Mouse (Mus musculus): ENCODE measurements around the gene Ints5. TPM values are rescaled to one million over a fixed set of nuclear protein-coding genes. Genes with fewer than 3 reads are reported as not detected.

Gene Ints5
- polyA plus RNA-seq, 1 experiment from 2014 or later: 44.5 TPM

DNA sequence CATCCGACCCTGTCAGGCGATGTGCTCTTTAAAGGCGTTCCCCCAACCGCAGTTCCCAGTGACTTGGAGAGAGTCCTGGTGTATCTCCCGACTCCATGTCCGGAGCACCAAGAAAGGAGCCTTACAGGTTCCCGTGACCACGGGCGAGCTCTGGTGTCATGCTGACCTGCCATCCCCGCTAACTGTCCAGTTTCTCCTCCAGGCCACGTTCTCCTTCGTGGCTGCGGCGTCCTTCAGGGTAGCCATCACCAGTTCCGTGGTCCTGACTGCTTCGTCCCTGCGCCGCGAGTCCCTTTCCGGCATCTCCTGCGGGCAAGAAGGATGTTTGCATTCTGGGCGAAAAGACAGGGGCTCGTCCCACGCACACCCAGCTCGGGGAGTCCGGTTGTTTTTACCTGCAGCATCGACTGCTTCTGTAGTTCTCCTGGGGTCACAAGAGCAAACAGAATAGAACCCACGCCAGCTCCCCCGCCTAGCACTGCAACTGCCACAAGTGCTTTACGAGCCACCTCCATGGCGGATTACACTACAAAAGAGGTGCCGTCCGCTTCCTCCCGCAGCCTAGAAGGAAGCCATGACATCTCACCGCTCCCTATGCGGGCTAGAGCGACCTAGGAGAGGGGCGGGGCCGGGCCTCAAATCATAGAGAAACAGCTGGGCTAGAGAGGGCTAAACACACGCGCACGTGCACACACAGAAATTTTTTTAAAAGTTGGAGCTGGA lies 12.3 kb upstream of the Ints5 start, which contains the start of gene Uqcc3:
Uqcc3 (minus strand) TSS at position 613 of the 723 bp plus-strand sequence.
- Histone ChIP-seq H3K9me3 (ENCODE audit: control insufficient read depth, low read length) (no peaks in the 10 kb centered on the region), H3K4me1 (replicated peaks; ENCODE audit: control insufficient read depth, insufficient read depth, low read length) (peaks cover 3% of the 10 kb centered on the region), H3K4me2 (ENCODE audit: low read length) (peak within 1 kb of the TSS; percentile 79), H3K27ac (ENCODE audit: low read depth) (peak within 1 kb of the TSS; percentile 81), H3K36me3 (ENCODE audit: control insufficient read depth, insufficient read depth, low read length) (peaks cover 27% of the 10 kb centered on the region), H3K4me3 (ENCODE audit: low read depth, low read length) (peak within 1 kb of the TSS; percentile 82), H3K27me3 (replicated peaks; ENCODE audit: control insufficient read depth, insufficient read depth, low read length) (no peaks in the 10 kb centered on the region), H3K9ac (ENCODE audit: low read length) (peak within 1 kb of the TSS; percentile 92)
- ATAC-seq (replicated peaks; ENCODE audit: low FRiP score, low TSS enrichment, low read depth) (peak; percentile 95), DNase-seq (ENCODE audit: low spot score) (peak; percentile 88)
- WGBS: under 1% methylated on average over 42 of the region's 42 CpGs

- no peak overlapping the region for H3K27ac ChIP-seq (ENCODE audit: low read depth)
- H3K9me3 ChIP-seq (ENCODE audit: control insufficient read depth, low read length): no peaks in the 10 kb centered on the region
Measured at GRCm38 (mm10) chr19:8881034-8881392, 11.8 kb upstream of the Ints5 start.

GRCm38 (mm10) chr19:8883616-8884015 lies 9.2 kb upstream of the Ints5 start, which contains the start of the genes Lbhd1 and Gm49403:
Gene Lbhd1 (plus strand): TSS chr19:8883732.
Gene Gm49403 (plus strand): TSS chr19:8883930.
- 81% methylated on average over 3 of the region's 3 CpGs for WGBS
- Histone ChIP-seq H3K9ac (ENCODE audit: low read length) (no peak within 1 kb of the TSS), H3K9me3 (ENCODE audit: control insufficient read depth, low read length) (no peaks in the 10 kb centered on the region), H3K27ac (ENCODE audit: low read depth) (no peak within 1 kb of the TSS), H3K36me3 (ENCODE audit: control insufficient read depth, insufficient read depth, low read length) (peaks cover under 1% of the 10 kb centered on the region; the same call in 1 of the 2 replicates), H3K4me2 (ENCODE audit: low read length) (no peak within 1 kb of the TSS), H3K27me3 (replicated peaks; ENCODE audit: control insufficient read depth, insufficient read depth, low read length) (no peaks in the 10 kb centered on the region), H3K4me3 (ENCODE audit: low read depth, low read length) (no peak within 1 kb of the TSS), H3K4me1 (replicated peaks; ENCODE audit: control insufficient read depth, insufficient read depth, low read length) (peaks cover 13% of the 10 kb centered on the region)
- no peak for DNase-seq (ENCODE audit: low spot score)
- no peak for ATAC-seq (replicated peaks; ENCODE audit: low FRiP score, low TSS enrichment, low read depth)

More at GRCm38 (mm10) chr19:8881034-8881392, 11.8 kb upstream of the Ints5 start:
- peaks cover 22% of the 10 kb centered on the region for H3K36me3 ChIP-seq (ENCODE audit: control insufficient read depth, insufficient read depth, low read length)
- WGBS: 14% methylated on average over 3 of the region's 3 CpGs
- ATAC-seq (replicated peaks; ENCODE audit: low FRiP score, low TSS enrichment, low read depth) (peak; percentile 12; the same call in 1 of the 2 replicates), DNase-seq (ENCODE audit: low spot score) (no peak)
- no peaks in the 10 kb centered on the region for H3K27me3 ChIP-seq (replicated peaks; ENCODE audit: control insufficient read depth, insufficient read depth, low read length)
- H3K4me2 ChIP-seq (ENCODE audit: low read length): peak overlapping the region; percentile 79
- H3K9ac ChIP-seq (ENCODE audit: low read length): peak overlapping the region; percentile 92
- H3K4me1 ChIP-seq (replicated peaks; ENCODE audit: control insufficient read depth, insufficient read depth, low read length): peaks cover 3% of the 10 kb centered on the region
- H3K4me3 ChIP-seq (ENCODE audit: low read depth, low read length): peak overlapping the region; percentile 82

GRCm38 (mm10) chr19:8886916-8887584 lies 5.8 kb upstream of the Ints5 start:
- no peak for ATAC-seq (replicated peaks; ENCODE audit: low FRiP score, low TSS enrichment, low read depth)
- H3K36me3 ChIP-seq (ENCODE audit: control insufficient read depth, insufficient read depth, low read length): peaks cover 15% of the 10 kb centered on the region
- H3K4me3 ChIP-seq (ENCODE audit: low read depth, low read length): peak overlapping the region; percentile 79; the same call in 1 of the 2 replicates
- DNase-seq (ENCODE audit: low spot score): no peak
- peak overlapping the region; percentile 85 for H3K4me2 ChIP-seq (ENCODE audit: low read length)
- H3K27me3 ChIP-seq (replicated peaks; ENCODE audit: control insufficient read depth, insufficient read depth, low read length): no peaks in the 10 kb centered on the region
- no peaks in the 10 kb centered on the region for H3K9me3 ChIP-seq (ENCODE audit: control insufficient read depth, low read length)
- WGBS: 43% methylated on average over 1 of the region's 1 CpGs
- H3K27ac ChIP-seq (ENCODE audit: low read depth): peak overlapping the region; percentile 88
- H3K4me1 ChIP-seq (replicated peaks; ENCODE audit: control insufficient read depth, insufficient read depth, low read length): peaks cover 13% of the 10 kb centered on the region
- H3K9ac ChIP-seq (ENCODE audit: low read length): peak overlapping the region; percentile 97

- peak overlapping the region; percentile 85 for H3K4me2 ChIP-seq (ENCODE audit: low read length)
- H3K9me3 ChIP-seq (ENCODE audit: control insufficient read depth, low read length): no peaks in the 10 kb centered on the region
- peak overlapping the region; percentile 79 for H3K4me3 ChIP-seq (ENCODE audit: low read depth, low read length)
- peak; percentile 55 for DNase-seq (ENCODE audit: low spot score)
- peak overlapping the region; percentile 97 for H3K9ac ChIP-seq (ENCODE audit: low read length)
- WGBS: 18% methylated on average over 19 of the region's 19 CpGs
- peaks cover 13% of the 10 kb centered on the region for H3K4me1 ChIP-seq (replicated peaks; ENCODE audit: control insufficient read depth, insufficient read depth, low read length)
- no peaks in the 10 kb centered on the region for H3K27me3 ChIP-seq (replicated peaks; ENCODE audit: control insufficient read depth, insufficient read depth, low read length)
- H3K27ac ChIP-seq (ENCODE audit: low read depth): peak overlapping the region; percentile 88
- peaks cover 15% of the 10 kb centered on the region for H3K36me3 ChIP-seq (ENCODE audit: control insufficient read depth, insufficient read depth, low read length)
- ATAC-seq (replicated peaks; ENCODE audit: low FRiP score, low TSS enrichment, low read depth): no peak
Measured at GRCm38 (mm10) chr19:8887585-8888463, 5.0 kb upstream of the Ints5 start.

- Histone ChIP-seq H3K36me3 (ENCODE audit: control insufficient read depth, insufficient read depth, low read length) (peaks cover 15% of the 10 kb centered on the region), H3K27ac (ENCODE audit: low read depth) (peak within 1 kb of the TSS; percentile 88), H3K27me3 (replicated peaks; ENCODE audit: control insufficient read depth, insufficient read depth, low read length) (no peaks in the 10 kb centered on the region), H3K4me2 (ENCODE audit: low read length) (peak within 1 kb of the TSS; percentile 85), H3K9ac (ENCODE audit: low read length) (peak within 1 kb of the TSS; percentile 97), H3K4me3 (ENCODE audit: low read depth, low read length) (peak within 1 kb of the TSS; percentile 79), H3K9me3 (ENCODE audit: control insufficient read depth, low read length) (no peaks in the 10 kb centered on the region), H3K4me1 (replicated peaks; ENCODE audit: control insufficient read depth, insufficient read depth, low read length) (peaks cover 13% of the 10 kb centered on the region)
- ATAC-seq (replicated peaks; ENCODE audit: low FRiP score, low TSS enrichment, low read depth): peak; percentile 93
- DNase-seq (ENCODE audit: low spot score): peak; percentile 97
- under 1% methylated on average over 58 of the region's 58 CpGs for WGBS
Measured at GRCm38 (mm10) chr19:8888511-8889385, 4.1 kb upstream of the Ints5 start, which contains the start of the genes 1810009A15Rik and Gm49416. Gene 1810009A15Rik (plus strand): TSS chr19:8888853. Gene Gm49416 (plus strand): TSS chr19:8888926.

- no peak for DNase-seq (ENCODE audit: low spot score)
- no peak overlapping the region for H3K4me3 ChIP-seq (ENCODE audit: low read depth, low read length)
- H3K36me3 ChIP-seq (ENCODE audit: control insufficient read depth, insufficient read depth, low read length): peaks cover 38% of the 10 kb centered on the region
- ATAC-seq (replicated peaks; ENCODE audit: low FRiP score, low TSS enrichment, low read depth): no peak
- no peak overlapping the region for H3K27ac ChIP-seq (ENCODE audit: low read depth)
- no peaks in the 10 kb centered on the region for H3K9me3 ChIP-seq (ENCODE audit: control insufficient read depth, low read length)
- H3K4me1 ChIP-seq (replicated peaks; ENCODE audit: control insufficient read depth, insufficient read depth, low read length): peaks cover 21% of the 10 kb centered on the region
- no peak overlapping the region for H3K9ac ChIP-seq (ENCODE audit: low read length)
- WGBS: 92% methylated on average over 9 of the region's 9 CpGs
- no peak overlapping the region for H3K4me2 ChIP-seq (ENCODE audit: low read length)
- no peaks in the 10 kb centered on the region for H3K27me3 ChIP-seq (replicated peaks; ENCODE audit: control insufficient read depth, insufficient read depth, low read length)
Measured at GRCm38 (mm10) chr19:8895397-8895960, 2.7 kb downstream of the Ints5 start.
